Mouse (Mus musculus) olfactory bulb, adult 2 months (tissue): ENCODE measurements around the gene Taf3.

Experiments
- CTCF ChIP-seq: fragments of 200-500 bp; IDR thresholded peaks from 2 replicates; pipeline ENCODE4 v1.5.1; 2012; ENCODE audit warnings: low read depth, mild to moderate bottlenecking, low read length, moderate library complexity; ENCODE audit not compliant: insufficient read depth
- POLR2A ChIP-seq: fragments of 200-500 bp; IDR thresholded peaks from 2 replicates; pipeline ENCODE4 v1.6.1; 2012; ENCODE audit warnings: mild to moderate bottlenecking, low read depth, low read length, moderate library complexity; ENCODE audit not compliant: insufficient read depth

DNA sequence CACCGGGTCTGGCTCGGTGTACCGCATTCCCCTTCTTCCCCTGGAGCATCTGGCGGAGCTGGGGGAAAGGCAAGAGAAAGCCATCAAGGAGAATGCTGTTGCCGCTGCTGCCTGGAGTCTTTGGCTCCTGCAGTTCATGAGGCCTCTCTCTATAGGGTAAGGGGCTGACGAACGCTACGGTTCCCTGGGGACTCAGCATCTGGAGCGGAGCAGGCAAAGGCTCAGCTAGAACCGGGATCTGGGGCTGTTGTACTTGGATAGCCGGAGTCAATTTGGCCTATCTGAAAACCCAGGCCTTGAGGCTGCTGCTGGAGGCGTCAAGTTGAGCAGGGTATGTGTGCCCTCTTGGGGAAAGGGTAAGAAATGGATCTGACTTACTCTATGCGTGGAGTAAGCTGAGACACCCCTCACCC lies 166.8 kb downstream of the Taf3 start:
- TF ChIP-seq CTCF (no peak), POLR2A (no peak)
